Mouse (Mus musculus): ENCODE measurements at regions not wholly inside any gene's neighbourhood (a gene's known extent, or its start where the extent isn't known, plus 50 kb on each side); places are given as distances from the start of the nearest gene placed in this dataset.
A peak's percentile ranks its signal among the peaks of the same experiment; 100 is the strongest.
"Not testable (repeated sequence)": the region's sequence is repeated elsewhere in the genome, so short reads cannot be mapped to it uniquely, and the experiment has no call there.

DNA sequence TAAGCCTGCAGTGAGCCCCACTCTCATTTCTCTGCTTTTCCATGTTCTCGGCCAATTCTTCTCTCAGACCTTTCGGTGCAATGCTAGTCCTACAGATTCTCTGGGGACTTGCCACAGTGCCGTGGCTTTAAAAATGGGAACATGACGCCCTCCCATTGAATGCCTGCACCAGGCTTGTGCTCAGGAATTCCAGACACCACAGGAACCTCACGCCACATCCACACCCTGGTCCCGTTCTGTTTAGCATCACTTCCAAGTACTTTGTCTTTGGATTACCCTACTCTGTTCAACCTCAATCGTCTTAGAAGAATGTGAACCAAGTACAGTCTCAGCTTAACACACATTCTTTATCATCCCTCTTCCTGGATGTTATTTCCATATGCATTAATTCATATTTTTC is 66.5 kb downstream of the Nabp1 start:
- no peaks in the 10 kb centered on the region for H3K27me3 ChIP-seq (ENCODE audit: control insufficient read depth, insufficient read depth, low read length)
- no peak overlapping the region for H3K4me3 ChIP-seq (replicated peaks; ENCODE audit: low read depth, low read length)
- no peak overlapping the region for H3K27ac ChIP-seq (replicated peaks; ENCODE audit: low read depth, low read length)
- H3K9ac ChIP-seq (replicated peaks; ENCODE audit: low read length), result no peak overlapping the region
- no peaks in the 10 kb centered on the region for H3K9me3 ChIP-seq (ENCODE audit: control insufficient read depth, low read length)
- ATAC-seq (ENCODE audit: low FRiP score, low TSS enrichment) (no peak), DNase-seq (no peak)
- WGBS, result 85% methylated on average over 7 of the region's 7 CpGs
- H3K4me2 ChIP-seq (ENCODE audit: low read length), result no peak overlapping the region
- H3K4me1 ChIP-seq (ENCODE audit: control insufficient read depth, insufficient read depth, low read length), result no peaks in the 10 kb centered on the region
- no peaks in the 10 kb centered on the region for H3K36me3 ChIP-seq (ENCODE audit: control insufficient read depth, insufficient read depth, low read length)

DNA sequence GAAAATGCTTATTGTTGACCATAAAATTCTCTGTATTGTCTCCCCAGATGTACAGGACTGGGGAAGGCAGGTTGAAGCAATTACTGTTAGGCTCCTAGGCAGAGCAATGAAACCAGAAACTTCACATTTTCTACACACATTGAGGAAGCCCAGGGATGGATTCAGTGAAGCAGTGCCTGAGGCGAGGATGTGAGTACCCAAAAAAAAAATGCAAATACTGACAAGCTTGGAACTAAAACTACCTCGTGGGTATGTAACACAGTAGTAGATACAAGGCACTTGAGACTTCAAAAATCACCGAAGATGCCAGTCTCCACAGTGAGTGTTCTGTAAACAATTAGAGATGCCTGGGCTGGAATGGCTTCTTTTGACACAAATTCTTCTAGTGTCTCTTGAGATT is 74.6 kb downstream of the Nabp1 start:
- no peak overlapping the region for H3K27ac ChIP-seq (replicated peaks; ENCODE audit: low read depth, low read length)
- no peaks in the 10 kb centered on the region for H3K36me3 ChIP-seq (ENCODE audit: control insufficient read depth, insufficient read depth, low read length)
- no peak overlapping the region for H3K4me2 ChIP-seq (ENCODE audit: low read length)
- H3K4me1 ChIP-seq (ENCODE audit: control insufficient read depth, insufficient read depth, low read length), result no peaks in the 10 kb centered on the region
- H3K4me3 ChIP-seq (replicated peaks; ENCODE audit: low read depth, low read length), result no peak overlapping the region
- WGBS, result 81% methylated on average over 3 of the region's 3 CpGs
- DNase-seq (no peak), ATAC-seq (ENCODE audit: low FRiP score, low TSS enrichment) (no peak)
- H3K9ac ChIP-seq (replicated peaks; ENCODE audit: low read length), result no peak overlapping the region
- H3K27me3 ChIP-seq (ENCODE audit: control insufficient read depth, insufficient read depth, low read length), result no peaks in the 10 kb centered on the region
- no peaks in the 10 kb centered on the region for H3K9me3 ChIP-seq (ENCODE audit: control insufficient read depth, low read length)

DNA sequence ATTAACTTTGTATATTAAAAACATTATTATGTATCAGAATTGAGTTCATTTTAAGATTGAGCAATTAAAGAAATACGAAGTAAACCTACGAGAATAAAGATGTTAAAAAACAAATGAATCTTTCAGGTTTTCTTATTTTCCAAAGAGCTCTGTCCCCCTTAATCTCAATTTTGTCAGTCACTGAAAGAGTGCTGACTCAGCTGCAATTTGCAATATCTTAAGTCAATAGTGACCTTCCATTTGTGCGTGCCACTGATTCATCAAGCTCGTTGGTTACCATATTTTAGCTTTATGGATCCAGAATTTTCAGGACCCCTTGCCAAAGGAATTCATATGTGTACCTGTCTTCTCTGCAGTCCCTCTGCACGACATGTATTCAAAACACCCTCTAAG is 75.7 kb downstream of the Nabp1 start:
- 93% methylated on average over 5 of the region's 5 CpGs for WGBS
- Histone ChIP-seq H3K36me3 (ENCODE audit: control insufficient read depth, insufficient read depth, low read length) (no peaks in the 10 kb centered on the region), H3K27me3 (ENCODE audit: control insufficient read depth, insufficient read depth, low read length) (no peaks in the 10 kb centered on the region), H3K4me2 (ENCODE audit: low read length) (no peak overlapping the region), H3K27ac (replicated peaks; ENCODE audit: low read depth, low read length) (no peak overlapping the region), H3K4me1 (ENCODE audit: control insufficient read depth, insufficient read depth, low read length) (no peaks in the 10 kb centered on the region), H3K9me3 (ENCODE audit: control insufficient read depth, low read length) (no peaks in the 10 kb centered on the region), H3K9ac (replicated peaks; ENCODE audit: low read length) (no peak overlapping the region), H3K4me3 (replicated peaks; ENCODE audit: low read depth, low read length) (no peak overlapping the region)
- ATAC-seq (ENCODE audit: low FRiP score, low TSS enrichment) (no peak), DNase-seq (no peak)

DNA sequence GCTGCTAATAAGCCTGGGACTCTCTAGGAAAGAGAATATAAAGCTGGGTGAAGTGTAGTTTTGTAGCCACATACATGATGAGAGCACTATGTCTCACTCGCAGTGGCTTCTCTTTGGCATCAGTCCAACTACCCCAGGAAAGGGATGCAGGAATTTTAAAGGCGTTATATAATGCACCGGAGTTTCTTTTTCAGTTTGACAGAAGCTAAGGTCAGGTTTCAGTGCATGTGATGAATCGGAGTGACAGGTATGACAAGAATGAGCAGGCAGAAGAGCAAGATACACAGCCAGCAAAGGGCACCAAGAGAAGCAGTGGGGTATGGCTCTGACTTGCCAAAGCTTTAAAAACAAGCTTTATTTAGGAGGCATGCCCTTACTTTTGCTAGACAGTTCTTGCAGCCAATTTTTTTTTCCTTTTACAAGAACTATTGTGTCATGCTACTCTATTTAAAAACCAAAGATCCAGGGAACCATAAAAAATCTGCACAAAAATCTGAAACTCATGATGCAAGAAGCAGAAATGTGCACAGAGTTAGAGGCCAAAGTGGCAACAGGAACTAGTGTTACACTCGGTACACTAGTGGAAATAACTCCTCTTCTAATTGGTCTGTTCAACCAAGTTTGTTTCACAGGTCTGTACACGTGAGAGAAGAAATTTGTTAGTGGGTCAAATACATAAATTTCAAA is 76.2 kb downstream of the Nabp1 start:
- Histone ChIP-seq H3K4me2 (ENCODE audit: low read length) (no peak overlapping the region), H3K9me3 (ENCODE audit: control insufficient read depth, low read length) (no peaks in the 10 kb centered on the region), H3K27ac (replicated peaks; ENCODE audit: low read depth, low read length) (no peak overlapping the region), H3K27me3 (ENCODE audit: control insufficient read depth, insufficient read depth, low read length) (no peaks in the 10 kb centered on the region), H3K36me3 (ENCODE audit: control insufficient read depth, insufficient read depth, low read length) (no peaks in the 10 kb centered on the region), H3K4me1 (ENCODE audit: control insufficient read depth, insufficient read depth, low read length) (no peaks in the 10 kb centered on the region), H3K4me3 (replicated peaks; ENCODE audit: low read depth, low read length) (no peak overlapping the region), H3K9ac (replicated peaks; ENCODE audit: low read length) (no peak overlapping the region)
- DNase-seq (no peak), ATAC-seq (ENCODE audit: low FRiP score, low TSS enrichment) (no peak)
- 55% methylated on average over 6 of the region's 6 CpGs for WGBS

DNA sequence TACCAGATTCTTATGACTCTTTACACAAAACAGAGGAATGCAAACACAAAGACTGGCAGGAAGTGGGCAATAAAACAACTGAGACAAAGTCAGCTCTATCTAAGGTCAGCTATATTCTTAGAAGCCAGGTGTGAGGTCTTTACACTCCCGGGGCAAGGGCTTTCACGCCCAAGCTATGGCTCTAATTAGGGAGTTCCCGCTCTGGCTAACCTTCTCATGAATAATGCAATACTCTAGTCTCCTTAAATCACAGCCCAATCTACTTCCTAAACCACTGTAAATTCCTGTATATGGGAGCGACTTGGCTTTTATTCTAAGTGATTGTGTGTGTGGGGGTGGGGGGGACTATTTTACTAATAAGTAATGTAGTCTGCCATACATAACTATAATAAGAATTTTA is 77.7 kb downstream of the Nabp1 start:
- 58% methylated on average over 4 of the region's 4 CpGs for WGBS
- H3K9me3 ChIP-seq (ENCODE audit: control insufficient read depth, low read length); H3K4me3 ChIP-seq (replicated peaks; ENCODE audit: low read depth, low read length); H3K4me1 ChIP-seq (ENCODE audit: control insufficient read depth, insufficient read depth, low read length); H3K36me3 ChIP-seq (ENCODE audit: control insufficient read depth, insufficient read depth, low read length); H3K4me2 ChIP-seq (ENCODE audit: low read length); ATAC-seq (ENCODE audit: low FRiP score, low TSS enrichment); DNase-seq; H3K27ac ChIP-seq (replicated peaks; ENCODE audit: low read depth, low read length); H3K27me3 ChIP-seq (ENCODE audit: control insufficient read depth, insufficient read depth, low read length); H3K9ac ChIP-seq (replicated peaks; ENCODE audit: low read length): not testable (repeated sequence)

DNA sequence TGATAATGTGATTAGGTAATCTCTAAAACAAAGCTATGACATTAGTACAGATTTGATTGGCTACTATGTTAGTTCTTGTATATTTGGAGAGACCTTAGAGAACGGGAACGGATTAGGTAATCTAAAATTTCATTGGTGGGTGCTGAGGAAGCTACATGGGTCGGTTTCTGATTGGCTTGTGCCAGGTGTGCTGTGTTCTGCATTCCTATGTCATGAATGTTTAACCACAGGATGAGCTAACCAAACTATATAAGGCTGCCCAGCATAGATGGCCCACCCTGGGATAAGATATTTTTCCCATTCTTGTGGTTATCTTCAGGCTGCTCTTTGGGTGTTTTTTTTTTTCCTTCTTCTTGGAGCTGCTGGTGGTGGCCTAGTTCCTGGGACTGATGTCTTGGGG is 91.4 kb downstream of the Nabp1 start:
- WGBS, result 91% methylated on average over 3 of the region's 3 CpGs
- H3K4me3 ChIP-seq (replicated peaks; ENCODE audit: low read depth, low read length), result no peak overlapping the region
- no peak overlapping the region for H3K9ac ChIP-seq (replicated peaks; ENCODE audit: low read length)
- H3K9me3 ChIP-seq (ENCODE audit: control insufficient read depth, low read length), result no peaks in the 10 kb centered on the region
- no peaks in the 10 kb centered on the region for H3K4me1 ChIP-seq (ENCODE audit: control insufficient read depth, insufficient read depth, low read length)
- H3K4me2 ChIP-seq (ENCODE audit: low read length), result no peak overlapping the region
- no peak for DNase-seq
- ATAC-seq (ENCODE audit: low FRiP score, low TSS enrichment), result no peak
- H3K27ac ChIP-seq (replicated peaks; ENCODE audit: low read depth, low read length), result no peak overlapping the region
- H3K27me3 ChIP-seq (ENCODE audit: control insufficient read depth, insufficient read depth, low read length), result no peaks in the 10 kb centered on the region
- no peaks in the 10 kb centered on the region for H3K36me3 ChIP-seq (ENCODE audit: control insufficient read depth, insufficient read depth, low read length)

DNA sequence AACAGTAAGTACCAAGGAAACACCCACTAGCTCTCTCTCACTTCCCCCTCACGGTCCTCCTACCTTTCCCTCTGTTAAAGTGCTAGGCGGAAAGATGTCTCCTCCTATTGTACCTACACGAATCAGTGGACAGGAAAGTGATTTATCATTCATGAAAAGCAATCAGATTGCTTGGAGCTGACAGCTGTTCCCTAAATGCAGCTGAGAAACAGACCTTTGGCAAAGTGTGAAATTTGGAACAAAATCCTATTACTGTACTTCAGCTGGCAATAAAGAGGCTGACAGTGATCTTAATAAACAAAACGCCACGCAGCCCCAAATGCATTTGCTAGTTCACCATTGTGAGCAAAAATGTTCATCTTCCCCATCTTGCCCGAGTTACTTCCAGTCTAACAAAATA is 94.2 kb downstream of the Nabp1 start:
- Histone ChIP-seq H3K27me3 (ENCODE audit: control insufficient read depth, insufficient read depth, low read length) (no peaks in the 10 kb centered on the region), H3K4me2 (ENCODE audit: low read length) (no peak overlapping the region), H3K4me1 (ENCODE audit: control insufficient read depth, insufficient read depth, low read length) (no peaks in the 10 kb centered on the region), H3K27ac (replicated peaks; ENCODE audit: low read depth, low read length) (no peak overlapping the region), H3K9me3 (ENCODE audit: control insufficient read depth, low read length) (no peaks in the 10 kb centered on the region), H3K4me3 (replicated peaks; ENCODE audit: low read depth, low read length) (no peak overlapping the region), H3K36me3 (ENCODE audit: control insufficient read depth, insufficient read depth, low read length) (no peaks in the 10 kb centered on the region), H3K9ac (replicated peaks; ENCODE audit: low read length) (no peak overlapping the region)
- ATAC-seq (ENCODE audit: low FRiP score, low TSS enrichment) (no peak), DNase-seq (peak; percentile 19)
- 62% methylated on average over 6 of the region's 6 CpGs for WGBS

DNA sequence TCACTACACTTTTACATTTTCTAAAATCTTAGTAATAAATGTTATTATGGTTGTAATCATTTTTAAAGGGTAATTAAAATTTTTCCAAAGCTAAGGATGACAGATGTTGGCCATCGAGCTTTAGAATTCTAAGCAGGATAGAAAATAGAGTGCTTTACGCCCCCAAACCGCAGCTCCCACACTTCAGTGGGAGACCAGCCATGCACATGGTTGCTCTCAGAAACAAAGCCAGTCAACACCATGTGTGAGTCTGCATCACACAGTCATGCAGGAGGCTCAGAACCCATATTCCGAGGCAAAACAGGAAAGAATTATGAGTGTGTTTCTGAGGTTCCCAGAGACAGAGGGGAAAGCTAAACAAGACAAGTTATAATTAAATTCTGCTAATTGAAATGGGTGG is 91.3 kb downstream of the Cavin2 start:
- H3K36me3 ChIP-seq (ENCODE audit: control insufficient read depth, insufficient read depth, low read length), result no peaks in the 10 kb centered on the region
- 95% methylated on average over 4 of the region's 4 CpGs for WGBS
- H3K27ac ChIP-seq (replicated peaks; ENCODE audit: low read depth, low read length), result no peak overlapping the region
- H3K9me3 ChIP-seq (ENCODE audit: control insufficient read depth, low read length), result no peaks in the 10 kb centered on the region
- ATAC-seq (ENCODE audit: low FRiP score, low TSS enrichment) (no peak), DNase-seq (no peak)
- no peak overlapping the region for H3K4me3 ChIP-seq (replicated peaks; ENCODE audit: low read depth, low read length)
- no peaks in the 10 kb centered on the region for H3K27me3 ChIP-seq (ENCODE audit: control insufficient read depth, insufficient read depth, low read length)
- no peaks in the 10 kb centered on the region for H3K4me1 ChIP-seq (ENCODE audit: control insufficient read depth, insufficient read depth, low read length)
- no peak overlapping the region for H3K4me2 ChIP-seq (ENCODE audit: low read length)
- H3K9ac ChIP-seq (replicated peaks; ENCODE audit: low read length), result no peak overlapping the region

DNA sequence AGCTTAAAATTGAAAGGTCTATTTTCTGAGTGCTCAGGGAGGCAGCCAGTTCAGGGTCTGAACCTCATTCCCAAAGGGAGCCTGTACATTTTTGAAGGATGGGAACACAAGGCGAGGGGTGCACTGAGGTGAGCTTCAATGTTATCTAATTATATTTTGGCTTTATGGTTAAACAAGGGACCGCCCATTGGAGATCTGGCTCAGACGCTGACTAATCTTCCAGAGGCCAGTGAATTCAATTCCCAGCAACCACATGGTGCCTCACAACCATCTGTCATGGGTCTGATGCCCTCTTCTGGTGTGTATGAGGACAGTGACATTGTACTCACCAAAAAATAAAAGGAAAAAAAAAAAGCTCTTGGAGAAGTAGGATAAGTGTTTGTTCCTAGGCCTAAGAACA is 78.7 kb downstream of the Cavin2 start:
- WGBS, result 76% methylated on average over 3 of the region's 3 CpGs
- no peak overlapping the region for H3K4me2 ChIP-seq (ENCODE audit: low read length)
- DNase-seq (no peak), ATAC-seq (ENCODE audit: low FRiP score, low TSS enrichment) (no peak)
- H3K4me1 ChIP-seq (ENCODE audit: control insufficient read depth, insufficient read depth, low read length), result no peaks in the 10 kb centered on the region
- H3K9ac ChIP-seq (replicated peaks; ENCODE audit: low read length), result no peak overlapping the region
- no peaks in the 10 kb centered on the region for H3K27me3 ChIP-seq (ENCODE audit: control insufficient read depth, insufficient read depth, low read length)
- H3K36me3 ChIP-seq (ENCODE audit: control insufficient read depth, insufficient read depth, low read length), result no peaks in the 10 kb centered on the region
- no peak overlapping the region for H3K4me3 ChIP-seq (replicated peaks; ENCODE audit: low read depth, low read length)
- no peak overlapping the region for H3K27ac ChIP-seq (replicated peaks; ENCODE audit: low read depth, low read length)
- H3K9me3 ChIP-seq (ENCODE audit: control insufficient read depth, low read length), result no peaks in the 10 kb centered on the region
